Mouse (Mus musculus): ENCODE results near the gene Smug1.

Gene Smug1

GRCm38 (mm10) chr15:103108066-103108676, 58.7 kb downstream of the Smug1 start:
- in situ Hi-C loops (cut with MboI; ENCODE audit: low sequenced_read_pairs) = no loop called here

DNA sequence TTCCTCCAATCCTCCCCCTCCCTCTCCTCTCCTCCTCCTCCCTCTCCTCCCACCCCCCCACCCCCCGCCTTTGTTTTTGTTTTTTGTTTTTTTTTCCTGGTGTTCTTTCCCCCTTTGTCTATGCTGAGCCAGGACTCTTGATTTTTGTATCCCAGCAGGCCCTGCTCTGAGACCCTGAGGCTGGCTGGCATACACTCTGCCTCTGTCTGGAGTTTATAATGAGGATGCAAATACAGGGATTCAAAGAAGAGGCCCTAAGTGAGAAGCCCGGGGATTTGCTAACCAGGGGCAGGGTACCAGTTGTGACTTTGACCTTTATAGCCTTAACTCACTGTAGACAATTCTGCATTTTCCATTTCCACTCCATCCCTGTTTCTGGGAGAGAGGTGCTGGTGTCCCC, 60.7 kb downstream of the Smug1 start:
- in situ Hi-C loops (cut with MboI; ENCODE audit: low sequenced_read_pairs) = no loop called here

All from CH12F3 (cell line).